Mouse (Mus musculus) frontal cortex, postnatal 10 days (tissue): ENCODE measurements around the gene Kmt2d.

ENCODE experiments used
- DNase-seq, 2 experiments: peaks; one replicate each; pipeline ENCODE4 v3.0.0; 2022; ENCODE audit warnings: low spot score in 2 of 2, mixed read lengths in 1 of 2

The Kmt2d gene

DNA sequence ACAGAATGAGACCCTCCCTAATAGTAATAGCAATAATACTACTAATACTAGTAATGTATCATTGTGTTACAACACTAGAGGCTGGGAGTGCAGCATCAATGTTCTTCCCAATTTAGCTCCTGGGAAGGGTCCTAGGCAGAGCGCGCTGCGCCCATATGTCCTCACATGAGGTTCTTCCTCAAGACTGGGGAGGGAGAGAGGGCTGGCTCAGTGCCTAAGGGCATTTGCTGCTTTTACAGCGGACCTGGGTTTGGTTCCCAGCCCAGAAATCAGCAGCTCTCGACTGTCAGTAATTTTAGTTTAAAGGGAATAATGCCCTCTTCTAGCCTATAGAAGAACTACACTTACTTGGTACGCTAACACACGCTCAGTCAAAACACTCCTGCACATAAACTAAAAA, 16.5 kb upstream of the Kmt2d start:
- DNase-seq: no peak

DNA sequence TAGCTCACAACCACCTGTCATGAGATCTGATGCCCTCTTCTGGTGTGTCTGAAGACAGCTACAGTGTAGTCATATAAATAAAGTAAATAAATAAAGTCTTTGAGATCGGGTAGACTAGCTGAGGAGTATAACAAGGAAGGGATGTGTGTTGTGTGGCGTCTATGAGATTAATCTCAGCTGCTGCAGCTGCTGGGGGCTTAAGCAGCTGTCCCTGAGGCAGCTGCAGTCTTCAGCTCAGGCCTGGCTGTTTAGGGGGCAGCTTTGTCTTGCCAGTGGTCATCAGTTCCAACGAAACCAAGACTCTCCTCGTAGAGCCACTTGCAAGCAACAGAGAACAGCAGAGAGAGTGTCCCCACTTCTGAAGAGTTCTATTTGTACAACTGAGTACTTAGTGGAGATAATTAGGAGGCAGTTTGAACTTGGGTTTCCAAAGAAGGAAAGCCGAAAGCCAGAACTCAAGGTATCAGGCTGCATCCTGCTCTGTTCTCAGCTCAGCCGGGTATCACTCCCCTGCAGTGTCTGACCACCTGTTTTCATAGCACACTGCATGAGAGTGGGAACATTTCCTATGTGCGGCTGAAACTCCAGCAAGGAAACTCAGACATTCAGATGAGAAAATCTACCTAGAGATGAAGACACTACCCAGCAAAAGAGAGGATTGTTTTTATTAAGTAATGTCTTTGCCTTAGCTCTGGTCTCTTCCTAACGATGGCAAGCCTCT, 15.8 kb upstream of the Kmt2d start:
- DNase-seq: no peak

DNA sequence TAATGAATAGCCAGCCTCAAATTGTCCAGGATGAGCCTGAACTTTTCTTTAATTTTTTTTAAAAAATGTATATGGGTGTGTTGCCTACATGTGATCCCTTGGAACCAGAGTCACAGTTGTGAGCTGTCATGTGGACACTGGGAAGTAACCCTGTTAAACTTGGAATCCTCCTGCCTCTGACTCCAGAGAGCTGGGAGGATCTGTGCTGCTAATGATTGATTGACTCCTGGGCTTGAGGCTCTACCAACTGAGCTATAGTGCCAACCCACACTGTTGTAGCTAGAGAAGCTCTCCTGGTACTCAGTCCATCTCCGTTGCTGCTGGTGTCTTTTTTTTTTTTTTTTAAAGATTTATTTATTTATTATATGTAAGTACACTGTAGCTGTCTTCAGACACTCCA, 13.1 kb upstream of the Kmt2d start:
- DNase-seq: no peak

DNA sequence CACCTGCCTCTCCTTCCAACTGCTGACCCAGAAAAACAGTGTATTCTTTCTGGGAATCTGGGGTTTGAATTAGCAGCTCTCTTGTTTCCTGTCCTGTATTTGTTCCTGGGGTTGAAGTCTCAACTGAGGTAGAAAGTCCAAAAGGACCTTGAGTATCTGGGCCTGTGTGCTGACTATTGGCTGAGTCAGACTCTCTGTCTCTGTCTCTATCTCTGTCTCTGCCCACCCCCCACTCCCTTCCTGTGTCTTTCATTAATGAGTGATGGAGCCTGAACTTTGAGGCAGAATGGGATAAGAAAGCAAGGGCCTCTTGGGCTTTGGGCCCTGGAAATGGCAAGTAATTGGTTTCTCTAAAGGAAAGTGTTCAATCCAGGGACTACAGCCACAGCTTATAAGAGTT, 12.7 kb upstream of the Kmt2d start:
- DNase-seq: no peak

DNA sequence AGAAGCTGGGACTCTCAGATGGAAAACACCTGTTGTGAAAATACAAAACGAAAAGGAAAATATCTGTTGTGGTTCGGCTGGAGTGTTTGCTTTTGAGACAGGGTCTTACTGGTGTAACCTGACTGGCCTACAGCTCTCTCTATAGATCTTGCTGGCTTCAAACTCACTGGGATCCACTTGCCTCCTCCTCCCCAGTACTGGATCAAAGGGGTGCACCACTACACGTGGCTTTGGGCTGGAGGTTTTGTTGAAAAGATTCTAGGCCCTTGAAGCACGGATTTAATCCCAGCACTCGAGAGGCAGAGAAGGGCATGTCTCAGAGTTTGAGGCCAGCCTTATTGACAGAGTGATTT, 10.6 kb upstream of the Kmt2d start:
- no peak for DNase-seq

DNA sequence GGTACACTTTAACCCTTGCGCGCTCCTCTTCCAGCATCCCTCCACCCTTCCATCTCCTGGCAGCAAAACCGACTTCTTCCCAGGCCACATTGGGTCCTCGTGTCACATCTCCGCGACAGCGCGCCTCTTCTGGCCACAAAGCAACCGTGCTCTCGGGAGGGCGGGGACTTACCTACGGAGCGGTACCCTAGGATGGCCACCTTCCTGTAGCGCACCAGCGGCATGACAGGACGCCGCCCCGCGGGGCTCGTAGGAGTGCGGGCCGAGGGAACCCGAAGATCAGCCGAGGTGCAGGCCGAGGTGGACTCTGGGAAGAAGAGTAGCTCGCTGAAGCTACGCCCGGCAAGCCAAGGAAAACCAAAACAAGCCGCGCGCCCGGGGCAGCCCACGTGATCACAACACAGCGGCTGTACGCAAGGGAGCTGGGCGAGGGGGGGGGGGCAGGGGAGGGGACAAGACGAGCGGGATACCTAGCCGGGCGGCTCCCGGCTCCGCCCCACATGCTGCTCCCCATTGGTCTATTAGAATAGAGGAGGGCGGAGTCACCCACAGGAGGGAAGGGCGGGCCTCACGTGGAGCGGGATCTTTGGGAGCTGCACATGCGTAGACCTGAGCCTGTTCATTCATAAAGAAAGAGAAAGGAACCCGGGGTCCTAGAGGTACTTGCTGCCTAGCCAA, 10.1 kb upstream of the Kmt2d start:
- DNase-seq: peak; percentile 86 to 91

DNA sequence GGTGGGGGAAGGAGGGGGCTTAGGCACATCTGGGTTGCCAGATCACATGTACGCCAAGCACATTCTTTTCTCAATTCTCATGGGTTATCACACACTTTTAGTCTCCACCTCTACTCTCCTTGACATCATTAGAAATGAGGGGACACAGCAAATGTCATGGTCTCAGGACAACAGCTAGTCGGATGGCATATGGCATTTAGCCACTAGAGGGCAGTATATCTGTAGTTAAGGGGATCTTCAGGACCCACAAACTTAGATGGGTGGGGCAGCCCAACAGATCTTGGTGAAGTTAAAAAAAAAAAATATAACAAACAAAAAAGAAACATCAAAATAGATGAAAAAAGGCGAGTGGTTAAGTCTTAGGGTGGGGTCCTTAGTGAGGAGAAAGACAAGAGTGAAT, 6.3 kb upstream of the Kmt2d start:
- no peak for DNase-seq

DNA sequence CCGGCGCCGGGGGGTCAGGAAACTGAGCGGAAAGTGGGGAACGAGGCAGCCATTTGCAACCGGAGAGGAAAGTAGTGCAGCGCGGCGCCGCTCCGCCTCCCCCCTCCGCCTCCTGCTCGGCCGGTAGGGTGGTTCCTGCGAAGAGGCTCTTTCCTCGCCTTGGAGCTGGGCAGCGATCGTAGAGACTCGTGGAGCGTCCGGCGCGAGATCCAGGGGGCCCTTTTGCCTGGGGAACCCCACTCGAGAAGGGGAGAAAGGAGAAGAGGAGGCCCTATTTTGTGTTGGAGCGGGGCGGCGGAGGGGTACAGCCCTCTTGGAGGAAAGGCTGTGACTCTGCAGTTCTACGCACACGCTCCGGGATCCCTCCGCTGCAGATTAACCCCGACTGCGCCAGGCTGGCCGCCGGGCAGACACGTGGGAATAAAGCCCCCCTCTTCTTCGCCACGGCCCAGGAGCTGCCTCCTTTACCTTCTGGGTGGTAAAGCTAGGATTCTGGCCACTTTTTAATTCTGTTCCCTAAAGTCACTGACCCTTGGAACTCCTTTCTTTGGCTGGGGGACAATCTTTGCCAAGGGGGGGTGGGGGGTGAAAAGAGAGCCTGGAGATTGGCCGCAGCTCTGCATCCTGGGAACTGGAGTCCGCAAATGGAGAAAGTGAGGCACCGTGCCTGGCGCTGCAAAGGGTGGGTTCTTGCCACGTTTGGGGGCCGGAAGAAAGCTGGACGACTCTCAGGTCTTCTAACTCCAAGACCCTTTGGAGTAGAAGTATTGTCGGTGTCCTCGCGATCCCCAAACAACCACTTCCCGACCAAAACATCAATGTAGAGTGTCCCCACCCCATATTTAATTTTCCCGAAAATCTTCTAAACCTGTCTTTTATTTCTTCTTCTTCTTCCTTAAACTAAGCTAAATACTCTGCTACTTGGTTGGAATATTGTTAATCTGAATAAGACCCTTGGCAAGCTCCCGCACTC, 1.2 kb upstream of the Kmt2d start:
- DNase-seq: peak; percentile 90 to 93

DNA sequence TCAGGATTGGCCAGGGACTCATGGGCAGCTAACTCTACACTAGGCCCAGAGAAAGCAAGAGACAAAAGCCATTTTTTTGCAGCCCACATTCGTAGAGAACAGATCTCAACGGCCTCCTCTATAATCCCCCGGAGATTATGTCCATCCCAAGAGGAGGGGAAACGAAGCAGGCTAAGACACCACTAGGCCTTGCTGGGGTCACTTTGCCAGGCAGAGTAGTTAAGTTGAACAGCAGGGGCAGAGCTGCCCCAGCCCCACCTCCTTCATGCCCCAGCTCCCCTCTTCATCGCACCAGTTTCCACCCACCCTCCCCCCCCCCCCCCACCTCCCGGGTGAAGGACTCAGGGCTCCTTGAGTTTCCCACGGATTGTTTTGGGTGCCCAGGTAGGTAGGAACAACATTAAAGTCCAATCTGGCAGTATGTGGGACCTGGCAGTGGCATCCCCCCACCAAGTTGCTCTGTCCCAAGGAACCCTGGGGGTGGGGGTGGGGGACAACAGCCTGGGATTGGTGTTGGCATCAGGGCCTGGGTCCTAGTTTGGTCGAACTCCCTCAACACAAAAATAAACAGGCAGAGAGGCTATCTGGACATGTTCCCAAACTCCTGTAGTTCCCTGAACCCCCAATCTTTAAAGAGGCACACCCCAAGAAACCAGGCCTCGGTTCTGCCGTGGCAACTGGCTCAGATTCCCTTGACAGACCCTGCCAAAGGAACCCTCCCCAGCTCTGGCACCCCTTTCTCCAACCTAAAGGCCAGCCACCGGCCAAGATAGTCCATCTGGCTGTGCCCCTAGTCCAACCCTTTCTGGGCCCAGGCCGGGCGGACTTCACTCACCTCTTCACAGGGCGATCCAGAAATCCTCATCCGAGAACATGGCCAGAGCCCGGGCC, 580 bp downstream of the Kmt2d start:
- peak in 1 of 2 experiments; percentile 42 for DNase-seq

DNA sequence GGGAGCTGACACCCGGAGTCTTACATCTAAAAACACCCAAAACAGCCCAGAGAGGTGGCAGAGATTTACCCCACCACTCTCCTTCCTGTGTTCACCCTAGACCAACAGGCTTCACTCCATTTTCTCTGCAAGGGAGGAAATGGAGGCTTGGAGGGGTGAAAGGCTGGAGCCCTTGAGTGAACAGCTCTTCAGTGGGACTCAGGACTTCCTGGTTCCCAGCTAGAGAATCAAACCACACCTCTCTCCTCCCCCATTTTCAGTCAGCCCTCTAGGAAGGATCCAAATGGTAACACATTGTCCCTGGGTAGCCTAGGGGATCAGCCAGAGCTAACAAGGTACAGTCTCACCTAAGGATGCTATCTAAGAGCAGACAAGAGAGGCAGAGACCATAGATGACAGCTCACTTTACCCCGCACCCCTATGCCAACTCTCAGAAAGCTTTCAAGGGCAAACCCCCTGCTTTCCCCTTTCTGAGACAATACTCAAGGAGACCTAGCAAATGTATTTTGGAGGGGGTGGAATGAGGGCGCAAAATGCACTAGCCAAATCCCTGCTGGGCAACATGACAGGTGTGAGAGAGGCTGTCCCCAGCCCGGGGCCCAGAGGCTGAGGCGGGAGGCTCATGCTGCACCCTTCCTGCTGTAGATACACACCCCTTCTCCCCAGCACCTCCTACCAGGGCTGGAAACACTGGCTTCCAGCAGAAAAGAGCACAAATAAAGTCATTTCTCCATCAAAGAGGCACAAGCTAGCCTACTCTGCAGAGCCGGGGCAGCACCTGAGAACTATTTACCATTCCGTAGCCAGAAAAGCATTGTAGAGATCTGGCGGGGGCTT, 1.4 kb downstream of the Kmt2d start:
- no peak for DNase-seq

DNA sequence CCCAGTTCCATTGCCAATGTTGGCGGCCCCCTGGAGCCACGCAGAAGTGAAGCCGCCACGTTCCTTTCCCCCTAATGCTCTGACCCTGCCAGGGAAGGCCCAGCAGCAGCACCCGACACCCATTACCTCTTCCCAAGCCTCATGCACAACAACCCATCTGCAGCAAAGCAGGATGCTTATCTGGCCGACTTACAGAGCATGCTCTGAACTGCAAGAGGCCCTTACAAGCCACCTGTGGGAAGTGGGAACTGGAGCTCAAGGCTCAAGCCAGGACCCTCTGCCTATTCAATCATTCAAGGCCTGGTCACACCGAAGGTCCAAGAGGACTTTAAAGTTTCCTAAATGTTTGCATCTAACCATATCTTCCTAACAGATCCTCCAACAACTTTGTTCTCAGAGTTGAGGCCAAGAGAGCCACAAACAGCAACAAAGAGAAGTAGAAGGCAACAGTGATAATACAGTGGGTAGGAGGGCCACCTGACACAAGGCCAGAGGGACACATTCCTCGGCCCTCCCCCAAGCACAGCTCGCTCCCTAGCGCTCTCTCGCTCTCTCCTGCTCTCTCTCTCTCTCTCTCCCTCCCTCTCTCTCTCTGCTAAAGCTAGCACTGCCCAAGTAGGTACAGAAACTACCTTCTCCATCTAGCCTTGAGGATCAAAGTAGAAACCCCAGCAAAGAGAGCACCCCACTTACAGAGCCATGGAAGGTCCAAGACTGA, 2.5 kb downstream of the Kmt2d start:
- no peak for DNase-seq

DNA sequence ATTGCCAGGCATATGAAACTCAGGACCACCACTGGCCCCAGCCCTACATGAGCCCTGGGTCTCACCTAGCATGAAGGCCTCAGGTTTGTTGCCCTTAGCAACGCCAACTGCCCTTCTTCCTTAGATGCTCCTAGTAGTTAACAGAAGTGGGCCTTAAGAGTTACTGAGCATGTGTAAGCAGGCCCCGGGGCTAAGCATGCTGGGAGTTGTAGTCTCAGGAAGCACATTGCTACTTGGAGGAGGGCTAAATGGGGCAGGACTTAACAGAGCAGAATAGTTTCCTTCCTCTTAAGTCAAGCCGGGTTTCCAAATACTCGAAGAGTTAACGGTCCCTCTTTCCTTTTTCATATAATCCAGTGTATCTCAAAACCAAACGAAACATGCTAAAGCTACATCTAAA, 3.7 kb downstream of the Kmt2d start:
- DNase-seq: no peak

DNA sequence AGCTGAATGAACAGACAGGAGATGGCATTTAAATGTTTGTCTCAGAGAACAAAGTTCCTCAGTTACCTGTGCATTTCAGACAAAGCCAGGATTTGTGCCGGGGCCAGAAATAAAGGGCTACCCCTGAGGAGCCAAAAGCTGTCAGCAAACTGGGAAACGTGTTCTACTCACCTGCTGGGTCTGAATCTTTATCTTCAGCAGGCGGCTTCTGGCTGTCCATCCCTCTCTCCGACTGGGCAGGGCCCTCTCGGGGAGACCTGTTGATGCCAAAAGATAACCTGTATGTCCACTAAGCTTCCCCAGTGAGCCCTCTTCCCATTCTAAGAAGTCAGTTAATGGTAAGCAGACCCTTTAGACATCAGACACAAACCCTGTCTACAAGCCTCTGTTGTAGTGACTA, 4.5 kb downstream of the Kmt2d start:
- no peak for DNase-seq

DNA sequence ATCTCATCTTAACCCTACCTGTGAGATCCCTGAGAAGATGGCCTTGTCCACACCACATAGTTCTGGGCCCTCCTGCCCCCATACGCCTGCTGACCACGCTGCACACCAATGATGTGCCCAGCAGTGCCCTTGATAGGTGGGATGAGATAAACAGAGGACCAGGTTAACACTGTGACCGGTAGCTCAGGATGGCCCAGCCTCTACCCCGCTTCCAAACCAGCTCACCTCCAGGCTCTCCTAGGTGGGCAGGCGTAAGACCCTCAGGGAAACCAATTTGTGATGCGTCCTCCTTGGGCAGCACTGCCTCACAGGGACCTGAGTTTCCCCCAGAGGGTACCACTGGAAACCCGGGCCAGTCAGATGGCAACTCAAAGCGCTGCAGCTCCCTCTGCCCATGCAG, 5.2 kb downstream of the Kmt2d start:
- DNase-seq: no peak

DNA sequence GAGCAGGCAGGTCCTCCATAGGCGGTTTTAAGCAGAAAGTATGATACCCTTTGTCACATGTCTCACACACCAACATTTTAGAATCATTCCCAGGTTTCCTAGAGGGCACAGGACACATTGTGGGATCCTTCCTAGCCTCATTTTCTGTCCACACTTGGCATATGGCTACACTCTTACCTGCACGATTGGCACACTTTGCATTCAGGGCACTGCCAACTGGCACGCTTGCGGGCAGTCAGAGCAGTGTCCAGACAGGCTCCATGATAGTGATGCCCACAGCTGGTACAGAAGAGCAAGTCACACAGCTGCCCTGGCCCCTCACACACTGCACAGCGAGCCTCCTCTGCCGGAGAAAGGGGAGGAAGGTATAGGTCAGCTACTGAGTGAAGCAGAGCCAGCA, 6.1 kb downstream of the Kmt2d start:
- no peak for DNase-seq

DNA sequence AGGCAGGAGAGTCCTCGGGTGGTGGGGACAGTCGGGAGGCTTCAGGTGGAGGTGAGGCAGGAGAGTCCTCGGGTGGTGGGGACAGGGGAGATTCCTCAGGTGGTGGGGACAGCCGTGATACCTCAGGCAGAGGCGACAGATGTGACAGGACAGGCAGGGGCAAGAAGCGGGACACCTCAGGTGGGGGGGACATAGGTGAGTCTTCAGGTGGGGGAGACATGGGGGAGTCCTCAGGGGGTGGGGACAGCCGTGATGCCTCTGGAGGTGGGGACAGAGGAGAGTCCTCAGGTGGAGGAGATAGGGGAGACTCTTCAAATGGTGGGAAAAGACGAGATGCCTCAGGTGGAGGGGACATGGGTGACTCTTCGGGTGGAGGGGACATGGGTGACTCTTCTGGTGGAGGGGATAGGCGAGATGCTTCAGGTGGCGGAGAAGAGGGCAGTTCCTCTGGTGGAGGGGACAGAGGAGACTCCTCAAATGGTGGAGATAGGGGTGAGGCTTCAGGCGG, 7.5 kb downstream of the Kmt2d start:
- DNase-seq: no peak

DNA sequence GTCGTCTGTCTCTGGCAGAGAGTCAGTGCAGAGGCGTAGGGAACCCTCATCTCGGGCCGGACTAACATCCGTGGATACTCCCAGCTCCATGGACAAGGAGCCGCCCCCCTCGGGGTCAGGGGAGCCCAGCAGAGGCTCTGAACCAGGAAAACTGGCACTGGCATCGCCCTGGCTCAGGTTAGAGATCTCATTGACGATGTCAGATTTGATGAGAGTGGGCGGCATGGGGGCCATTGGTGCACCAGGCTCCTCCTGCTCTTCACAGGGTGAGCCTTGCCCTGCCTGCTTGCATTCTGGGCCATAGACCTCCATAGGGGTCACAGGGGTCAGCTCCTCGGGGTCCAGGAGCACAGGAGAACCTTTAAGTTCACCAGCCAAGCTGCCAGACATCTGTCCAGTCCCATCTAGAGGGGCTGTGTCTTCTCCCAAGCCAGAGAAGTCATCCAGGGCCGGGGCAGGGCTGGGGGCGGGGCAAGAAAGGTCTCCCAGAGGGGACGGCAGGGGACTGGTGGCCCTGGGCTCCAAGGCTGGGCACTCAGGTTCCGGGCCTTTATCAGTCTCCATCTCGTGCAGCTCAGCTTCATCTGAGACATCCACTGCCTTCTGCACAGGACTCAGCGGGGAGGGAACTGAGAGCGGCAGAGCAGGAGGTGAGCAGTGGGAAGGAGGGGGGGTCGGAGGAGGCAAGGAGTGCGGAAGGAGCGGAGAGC, 9.1 kb downstream of the Kmt2d start:
- peak in 1 of 2 experiments; percentile 6 for DNase-seq

DNA sequence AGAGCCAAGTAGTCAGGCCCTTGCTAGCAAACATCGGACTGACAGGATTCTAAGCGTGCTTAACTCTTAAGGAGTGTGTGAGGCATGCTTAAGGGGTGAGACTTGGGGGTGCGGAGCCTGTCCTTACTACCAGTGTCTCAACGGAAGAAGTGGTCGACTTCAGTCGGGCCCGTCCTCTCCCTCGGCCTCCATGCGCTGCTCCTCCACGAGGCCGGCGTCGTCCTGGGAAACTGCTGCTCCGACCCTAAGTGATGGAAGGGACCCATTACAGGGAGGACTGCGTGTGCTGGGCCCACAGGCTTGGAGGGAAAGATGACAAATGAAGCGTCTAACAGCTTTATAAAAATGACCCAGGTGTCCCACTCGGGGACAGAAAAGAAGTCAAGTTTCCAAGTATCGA, 10.1 kb downstream of the Kmt2d start:
- no peak for DNase-seq
